Mouse (Mus musculus) heart, embryonic 13.5 days (tissue): ENCODE results near the gene Angptl1. TPM values are rescaled to one million over a fixed set of nuclear protein-coding genes. Genes with fewer than 3 reads are reported as not detected.

Experiments used
- ATAC-seq: fragments of 200-750 bp; cut with Nextera tagmentation; 2 replicates; pipeline ENCODE4 v1.8.0; 2017; ENCODE audit warnings: moderate TSS enrichment; ENCODE audit not compliant: insufficient number of reproducible peaks, low FRiP score, low TSS enrichment; ENCODE audit errors: extremely low read depth
- H3K27ac ChIP-seq: fragments of 300-500 bp; sonication (generic); replicated peaks from 2 replicates; pipeline ENCODE4 v1.5.1; 2015; ENCODE audit warnings: moderate library complexity, mild to moderate bottlenecking, inconsistent platforms
- H3K27me3 ChIP-seq: fragments of 300-500 bp; sonication (generic); replicated peaks from 2 replicates; pipeline ENCODE4 v1.6.1; 2015; ENCODE audit warnings: mild to moderate bottlenecking, inconsistent platforms
- H3K36me3 ChIP-seq: fragments of 300-500 bp; sonication (generic); 2 replicates; pipeline ENCODE4 v1.6.1; 2015; ENCODE audit warnings: mild to moderate bottlenecking, inconsistent platforms
- H3K4me1 ChIP-seq: fragments of 300-500 bp; sonication (generic); 2 replicates; pipeline ENCODE4 v1.6.1; 2015; ENCODE audit warnings: inconsistent platforms
- H3K4me2 ChIP-seq: fragments of 300-500 bp; sonication (generic); 2 replicates; pipeline ENCODE4 v1.6.1; 2015; ENCODE audit warnings: inconsistent platforms, mild to moderate bottlenecking, moderate library complexity
- H3K4me3 ChIP-seq: fragments of 300-500 bp; sonication (generic); 2 replicates; pipeline ENCODE4 v1.5.1; 2015; ENCODE audit warnings: moderate library complexity, mild to moderate bottlenecking, inconsistent platforms
- H3K9ac ChIP-seq: fragments of 300-500 bp; sonication (generic); 2 replicates; pipeline ENCODE4 v1.6.1; 2015; ENCODE audit warnings: inconsistent platforms, mild to moderate bottlenecking, moderate library complexity
- H3K9me3 ChIP-seq: fragments of 300-500 bp; sonication (generic); 2 replicates; pipeline ENCODE4 v1.6.1; 2016; ENCODE audit warnings: inconsistent platforms
- WGBS: fragments of 180-500 bp; shearing (Covaris S2); methylation state at CpG from one replicate; pipeline ENCODE4 v1.1.7; 2015; ENCODE audit warnings: mixed read lengths; 5-methylcytosine and 5-hydroxymethylcytosine counted together
- polyA plus RNA-seq: library from polyadenylated mRNA; unstranded; fragments of >200 nt; fragmentation: Nextera tagmentation; extraction: Ambion mirVana; gene quantifications from 2 replicates; pipeline ENCODE4 v1.2.1, GENCODE M21; 2015

The Angptl1 gene
- polyA plus RNA-seq, 1 experiment from 2014 or later: 2.8 TPM

GRCm38 (mm10) chr1:156870616-156871015 lies 32.3 kb downstream of the Angptl1 start:
- H3K36me3 ChIP-seq: peaks cover 20% of the 10 kb centered on the region
- peaks cover 25% of the 10 kb centered on the region for H3K4me1 ChIP-seq
- no peaks in the 10 kb centered on the region for H3K27me3 ChIP-seq
- no peaks in the 10 kb centered on the region for H3K9me3 ChIP-seq
- ATAC-seq: no peak
- no peak overlapping the region for H3K4me2 ChIP-seq
- no peak overlapping the region for H3K4me3 ChIP-seq
- H3K27ac ChIP-seq: no peak overlapping the region
- 65% methylated on average over 4 of the region's 4 CpGs for WGBS
- H3K9ac ChIP-seq: no peak overlapping the region

GRCm38 (mm10) chr1:156884782-156885181 lies 46.4 kb downstream of the Angptl1 start:
- H3K9ac ChIP-seq: no peak overlapping the region
- H3K36me3 ChIP-seq: peaks cover 63% of the 10 kb centered on the region
- no peak overlapping the region for H3K27ac ChIP-seq
- H3K4me1 ChIP-seq: no peaks in the 10 kb centered on the region
- 82% methylated on average over 2 of the region's 2 CpGs for WGBS
- H3K27me3 ChIP-seq: no peaks in the 10 kb centered on the region
- no peak for ATAC-seq
- H3K9me3 ChIP-seq: no peaks in the 10 kb centered on the region
- no peak overlapping the region for H3K4me3 ChIP-seq
- no peak overlapping the region for H3K4me2 ChIP-seq

- WGBS: 84% methylated on average over 2 of the region's 2 CpGs
- H3K4me2 ChIP-seq: no peak overlapping the region
- no peaks in the 10 kb centered on the region for H3K9me3 ChIP-seq
- ATAC-seq: no peak
- H3K27me3 ChIP-seq: no peaks in the 10 kb centered on the region
- no peak overlapping the region for H3K27ac ChIP-seq
- no peak overlapping the region for H3K9ac ChIP-seq
- H3K36me3 ChIP-seq: peaks cover 61% of the 10 kb centered on the region
- H3K4me3 ChIP-seq: no peak overlapping the region
- H3K4me1 ChIP-seq: no peaks in the 10 kb centered on the region
Measured at GRCm38 (mm10) chr1:156885879-156886278, 47.5 kb downstream of the Angptl1 start.

GRCm38 (mm10) chr1:156888830-156889229 lies 50.5 kb downstream of the Angptl1 start:
- H3K27ac ChIP-seq: no peak overlapping the region
- no peaks in the 10 kb centered on the region for H3K27me3 ChIP-seq
- H3K4me3 ChIP-seq: no peak overlapping the region
- no peaks in the 10 kb centered on the region for H3K4me1 ChIP-seq
- no peak overlapping the region for H3K4me2 ChIP-seq
- WGBS: 86% methylated on average over 4 of the region's 4 CpGs
- no peak for ATAC-seq
- H3K9me3 ChIP-seq: no peaks in the 10 kb centered on the region
- no peak overlapping the region for H3K9ac ChIP-seq
- H3K36me3 ChIP-seq: peaks cover 46% of the 10 kb centered on the region

- no peak for ATAC-seq
- peaks cover 9% of the 10 kb centered on the region; the same call in 1 of the 2 replicates for H3K4me1 ChIP-seq
- no peaks in the 10 kb centered on the region for H3K9me3 ChIP-seq
- H3K9ac ChIP-seq: no peak overlapping the region
- H3K4me3 ChIP-seq: no peak overlapping the region
- H3K4me2 ChIP-seq: no peak overlapping the region
- no peaks in the 10 kb centered on the region for H3K27me3 ChIP-seq
- H3K27ac ChIP-seq: no peak overlapping the region
- 91% methylated on average over 4 of the region's 4 CpGs for WGBS
- peaks cover 25% of the 10 kb centered on the region for H3K36me3 ChIP-seq
Measured at GRCm38 (mm10) chr1:156891561-156891960, 53.2 kb downstream of the Angptl1 start.

DNA sequence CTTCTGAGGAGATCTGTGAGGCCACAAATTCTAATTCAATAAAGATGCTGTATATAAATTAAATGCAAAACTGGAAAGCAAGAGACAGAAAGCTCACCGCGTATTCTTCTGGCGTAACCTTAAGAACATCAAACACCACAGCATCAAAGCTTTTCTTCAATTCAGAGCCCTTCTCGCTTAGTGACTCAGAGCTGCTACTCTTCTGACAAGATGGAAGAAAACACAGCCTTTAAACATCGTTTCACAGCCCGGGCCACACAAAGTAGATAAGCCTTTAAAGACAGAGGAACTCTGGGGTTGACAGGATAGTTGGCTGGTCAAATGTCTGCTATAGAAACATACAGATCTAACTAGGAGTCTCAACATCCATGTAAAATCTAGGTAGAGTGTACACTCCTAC lies 63.3 kb downstream of the Angptl1 start:
- Histone ChIP-seq H3K27ac (no peak overlapping the region), H3K4me3 (no peak overlapping the region), H3K27me3 (no peaks in the 10 kb centered on the region), H3K9ac (no peak overlapping the region), H3K9me3 (no peaks in the 10 kb centered on the region), H3K36me3 (peaks cover 35% of the 10 kb centered on the region), H3K4me1 (peaks cover 6% of the 10 kb centered on the region; the same call in 1 of the 2 replicates), H3K4me2 (no peak overlapping the region)
- no peak for ATAC-seq
- 69% methylated on average over 6 of the region's 6 CpGs for WGBS

- no peak overlapping the region for H3K9ac ChIP-seq
- no peak for ATAC-seq
- no peaks in the 10 kb centered on the region for H3K27me3 ChIP-seq
- no peak overlapping the region for H3K27ac ChIP-seq
- peaks cover 36% of the 10 kb centered on the region for H3K36me3 ChIP-seq
- H3K4me1 ChIP-seq: no peaks in the 10 kb centered on the region
- 88% methylated on average over 3 of the region's 3 CpGs for WGBS
- no peaks in the 10 kb centered on the region for H3K9me3 ChIP-seq
- no peak overlapping the region for H3K4me3 ChIP-seq
- no peak overlapping the region for H3K4me2 ChIP-seq
Measured at GRCm38 (mm10) chr1:156903899-156904298, 65.5 kb downstream of the Angptl1 start.

DNA sequence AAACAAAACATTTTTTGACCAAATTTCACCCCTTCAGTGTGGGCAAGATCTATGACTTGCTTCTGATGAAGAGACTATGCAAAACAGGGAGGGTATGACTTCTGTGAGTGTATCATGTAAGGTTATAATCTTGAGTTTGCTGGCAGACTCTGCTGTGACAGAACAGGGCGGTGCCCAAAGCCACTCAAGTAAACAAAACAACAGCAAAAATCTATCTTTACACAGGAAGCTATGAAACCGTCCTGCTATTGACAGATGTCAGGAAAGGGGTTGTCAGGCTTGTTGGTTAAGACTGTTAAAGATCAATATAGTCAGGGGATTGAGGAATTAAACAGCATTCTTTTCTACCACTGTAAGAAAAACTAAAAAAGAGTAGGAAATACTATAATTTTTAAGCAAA lies 67.3 kb downstream of the Angptl1 start:
- no peak overlapping the region for H3K4me2 ChIP-seq
- 74% methylated on average over 2 of the region's 2 CpGs for WGBS
- H3K4me3 ChIP-seq: no peak overlapping the region
- H3K9ac ChIP-seq: no peak overlapping the region
- H3K27me3 ChIP-seq: no peaks in the 10 kb centered on the region
- no peak overlapping the region for H3K27ac ChIP-seq
- no peaks in the 10 kb centered on the region for H3K9me3 ChIP-seq
- peaks cover 27% of the 10 kb centered on the region for H3K36me3 ChIP-seq
- no peaks in the 10 kb centered on the region for H3K4me1 ChIP-seq
- no peak for ATAC-seq

GRCm38 (mm10) chr1:156909265-156909664 lies 70.9 kb downstream of the Angptl1 start:
- Histone ChIP-seq H3K9ac (no peak overlapping the region), H3K27me3 (no peaks in the 10 kb centered on the region), H3K4me1 (no peaks in the 10 kb centered on the region), H3K36me3 (peaks cover 24% of the 10 kb centered on the region), H3K4me3 (no peak overlapping the region), H3K4me2 (no peak overlapping the region), H3K9me3 (no peaks in the 10 kb centered on the region), H3K27ac (no peak overlapping the region)
- 86% methylated on average over 4 of the region's 4 CpGs for WGBS
- ATAC-seq: no peak

GRCm38 (mm10) chr1:156909866-156910265 lies 71.5 kb downstream of the Angptl1 start:
- peaks cover 24% of the 10 kb centered on the region for H3K36me3 ChIP-seq
- H3K27ac ChIP-seq: no peak overlapping the region
- no peaks in the 10 kb centered on the region for H3K4me1 ChIP-seq
- no peak overlapping the region for H3K9ac ChIP-seq
- H3K4me2 ChIP-seq: no peak overlapping the region
- no peak overlapping the region for H3K4me3 ChIP-seq
- no peak for ATAC-seq
- no peaks in the 10 kb centered on the region for H3K9me3 ChIP-seq
- H3K27me3 ChIP-seq: no peaks in the 10 kb centered on the region
